Mouse (Mus musculus) CH12.LX (cell line): ENCODE measurements at regions not wholly inside any gene's neighbourhood (a gene's known extent, or its start where the extent isn't known, plus 50 kb on each side); places are given as distances from the start of the nearest gene placed in this dataset.

ENCODE experiments used
- DNase-seq: peaks from one replicate; pipeline ENCODE4 v3.0.0-alpha.2; 2013; ENCODE audit errors: extremely low read depth
- H3K27ac ChIP-seq: 2 replicates; pipeline ENCODE4 v1.5.1; 2012; ENCODE audit warnings: low read depth, mild to moderate bottlenecking, control low read depth, moderate library complexity; ENCODE audit not compliant: insufficient read depth
- H3K27me3 ChIP-seq: replicated peaks from 2 replicates; pipeline ENCODE3; 2012; ENCODE audit warnings: inconsistent platforms
- H3K36me3 ChIP-seq, 2 experiments: replicated peaks in 1 of 2; 2 replicates each; pipeline versions ENCODE3 to v1.6.1; 2012; ENCODE audit warnings: inconsistent platforms in 1 of 2, low read length in 1 of 2, mild to moderate bottlenecking in 1 of 2, mixed read lengths in 1 of 2, moderate library complexity in 1 of 2; ENCODE audit not compliant: control insufficient read depth in 1 of 2, insufficient read depth in 1 of 2
- H3K4me1 ChIP-seq, 2 experiments: 2 replicates each; pipeline ENCODE4 v1.6.1; 2012; ENCODE audit warnings: inconsistent platforms in 1 of 2, moderate library complexity in 1 of 2; ENCODE audit not compliant: insufficient read depth in 2 of 2, control insufficient read depth in 1 of 2
- H3K4me2 ChIP-seq: 2 replicates; pipeline ENCODE4 v1.6.1; 2012; ENCODE audit warnings: low read depth, mild to moderate bottlenecking, control low read depth; ENCODE audit not compliant: poor library complexity, insufficient read depth, severe bottlenecking
- H3K4me3 ChIP-seq, 3 experiments: fragments of 150-350 bp in 1 of 3; sonication (generic) in 1 of 3; replicated peaks in 1 of 3; 2 replicates each; pipeline versions ENCODE3 to v1.5.1; 2011 to 2012; ENCODE audit warnings: low read depth in 2 of 3, low read length in 2 of 3, mild to moderate bottlenecking in 2 of 3, moderate library complexity in 2 of 3, control low read depth in 1 of 3, improper control_type of control experiment in 1 of 3, inconsistent platforms in 1 of 3, mixed read lengths in 1 of 3; ENCODE audit not compliant: poor library complexity in 1 of 3
- H3K79me2 ChIP-seq: replicated peaks from 2 replicates; pipeline ENCODE4 v1.6.1; 2012; ENCODE audit warnings: mild to moderate bottlenecking, moderate library complexity; ENCODE audit not compliant: control insufficient read depth, poor library complexity, insufficient read depth, severe bottlenecking; ENCODE audit errors: extremely low read depth
- H3K9ac ChIP-seq: 2 replicates; pipeline ENCODE4 v1.6.1; 2012; ENCODE audit warnings: low read depth, mild to moderate bottlenecking, control low read depth, moderate library complexity; ENCODE audit not compliant: insufficient read depth
- H3K9me3 ChIP-seq: replicated peaks from 2 replicates; pipeline ENCODE3; 2012; ENCODE audit warnings: low read length, inconsistent platforms, mixed read lengths
- BHLHE40 ChIP-seq: IDR thresholded peaks from 2 replicates; pipeline ENCODE4 v1.6.1; 2011; ENCODE audit warnings: mild to moderate bottlenecking, low read depth, low read length, improper control_type of control experiment
- CTCF ChIP-seq, 2 experiments: IDR thresholded peaks in 1 of 2; conservative IDR thresholded peaks in 1 of 2; 2 replicates each; pipeline ENCODE4 v1.5.1; 2011 to 2012; ENCODE audit warnings: low read depth in 2 of 2, low read length in 2 of 2, improper control_type of control experiment in 1 of 2, inconsistent platforms in 1 of 2, mild to moderate bottlenecking in 1 of 2, moderate library complexity in 1 of 2
- ELF1 ChIP-seq: IDR thresholded peaks from 2 replicates; pipeline ENCODE4 v1.6.1; 2014; ENCODE audit warnings: low read depth, mild to moderate bottlenecking, inconsistent platforms, low read length, improper control_type of control experiment
- EP300 ChIP-seq: IDR thresholded peaks from 2 replicates; pipeline ENCODE4 v1.6.1; 2011; ENCODE audit warnings: low read length, improper control_type of control experiment
- ETS1 ChIP-seq: conservative IDR thresholded peaks from 2 replicates; pipeline ENCODE4 v1.6.1; 2012; ENCODE audit warnings: low read depth, mild to moderate bottlenecking, inconsistent platforms, low read length, improper control_type of control experiment, moderate library complexity
- IRF4 ChIP-seq: IDR thresholded peaks from 2 replicates; pipeline ENCODE4 v1.6.1; 2014; ENCODE audit warnings: low read depth, mild to moderate bottlenecking, inconsistent platforms, low read length, improper control_type of control experiment
- JUN ChIP-seq: IDR thresholded peaks from 2 replicates; pipeline ENCODE4 v1.6.1; 2011; ENCODE audit warnings: low read depth, mild to moderate bottlenecking, low read length, improper control_type of control experiment, moderate library complexity; ENCODE audit not compliant: insufficient read depth
- KAT2A ChIP-seq: IDR thresholded peaks from 2 replicates; pipeline ENCODE4 v1.6.1; 2012; ENCODE audit warnings: low read length, improper control_type of control experiment, inconsistent platforms; ENCODE audit not compliant: insufficient replicate concordance
- MAFK ChIP-seq: IDR thresholded peaks from 2 replicates; pipeline ENCODE4 v1.6.1; 2011; ENCODE audit warnings: low read length, improper control_type of control experiment; ENCODE audit not compliant: insufficient replicate concordance
- MAX ChIP-seq: IDR thresholded peaks from 2 replicates; pipeline ENCODE4 v1.6.1; 2011; ENCODE audit warnings: low read length, improper control_type of control experiment
- MAZ ChIP-seq: IDR thresholded peaks from 2 replicates; pipeline ENCODE4 v1.6.1; 2012; ENCODE audit warnings: low read depth, mild to moderate bottlenecking, inconsistent platforms, low read length, improper control_type of control experiment, moderate library complexity
- MEF2A ChIP-seq: IDR thresholded peaks from 2 replicates; pipeline ENCODE4 v1.6.1; 2014; ENCODE audit warnings: low read depth, mild to moderate bottlenecking, inconsistent platforms, low read length, improper control_type of control experiment, borderline replicate concordance
- PAX5 ChIP-seq: IDR thresholded peaks from 2 replicates; pipeline ENCODE4 v1.6.1; 2012; ENCODE audit warnings: low read length, inconsistent platforms, mixed read lengths
- POLR2AphosphoS2 ChIP-seq: IDR thresholded peaks from 2 replicates; pipeline ENCODE4 v1.6.1; 2011; ENCODE audit warnings: low read depth, low read length, improper control_type of control experiment
- RAD21 ChIP-seq: IDR thresholded peaks from 2 replicates; pipeline ENCODE4 v1.6.1; 2011; ENCODE audit warnings: low read depth, mild to moderate bottlenecking, low read length, improper control_type of control experiment, moderate library complexity
- RCOR1 ChIP-seq: conservative IDR thresholded peaks from 2 replicates; pipeline ENCODE4 v1.6.1; 2012; ENCODE audit warnings: low read depth, mild to moderate bottlenecking, inconsistent platforms, low read length, improper control_type of control experiment
- SIN3A ChIP-seq: IDR thresholded peaks from 2 replicates; pipeline ENCODE4 v1.6.1; 2012; ENCODE audit warnings: low read length, improper control_type of control experiment, inconsistent platforms
- TBP ChIP-seq: conservative IDR thresholded peaks from 2 replicates; pipeline ENCODE4 v1.6.1; 2011; ENCODE audit warnings: low read depth, low read length, improper control_type of control experiment
- TCF12 ChIP-seq: IDR thresholded peaks from 2 replicates; pipeline ENCODE4 v1.6.1; 2014; ENCODE audit warnings: low read depth, mild to moderate bottlenecking, inconsistent platforms, low read length, improper control_type of control experiment
- UBTF ChIP-seq: IDR thresholded peaks from 2 replicates; pipeline ENCODE4 v1.6.1; 2012; ENCODE audit warnings: low read depth, mild to moderate bottlenecking, inconsistent platforms, low read length, improper control_type of control experiment, moderate library complexity
- ZKSCAN1 ChIP-seq: IDR thresholded peaks from 2 replicates; pipeline ENCODE4 v1.6.1; 2012; ENCODE audit warnings: low read depth, inconsistent platforms, low read length, improper control_type of control experiment, borderline replicate concordance
- dilution Hi-C: fragments of 300-500 bp; cut with MboI; formaldehyde crosslinking; loops from 2 replicates; pipeline ENCODE4 v1.14.3; 2020; ENCODE audit warnings: low sequenced_read_pairs; ENCODE audit not compliant: extremely low pct_unique_long_range_greater_than_20kb, extremely low pct_ligation_motif_present
- in situ Hi-C: fragments of 300-500 bp; cut with MboI; formaldehyde crosslinking; loops from 3 replicates; pipeline ENCODE4 v1.14.3; 2019; ENCODE audit warnings: low sequenced_read_pairs, low pct_ligation_motif_present, low pct_unique_long_range_greater_than_20kb, mixed read lengths

GRCm38 (mm10) chrX:11722730-11723129 is 395.1 kb downstream of the H2al1j start:
- H3K4me3 ChIP-seq = no peak overlapping the region
- H3K9me3 ChIP-seq = no peaks in the 10 kb centered on the region
- H3K36me3 ChIP-seq = no peaks in the 10 kb centered on the region
- peaks cover 0 to 21% of the 10 kb centered on the region in 2 experiments; a peak in 2 of 4 replicates for H3K4me1 ChIP-seq
- H3K27ac ChIP-seq = no peak overlapping the region
- dilution Hi-C loops = no loop called here
- in situ Hi-C loops = no loop called here
- H3K27me3 ChIP-seq = no peaks in the 10 kb centered on the region
- H3K79me2 ChIP-seq = no peaks in the 10 kb centered on the region
- H3K9ac ChIP-seq = no peak overlapping the region
- no peak for DNase-seq
- TF ChIP-seq KAT2A = no peak
- no peak for TF ChIP-seq UBTF
- no peak for TF ChIP-seq JUN
- no peak for TF ChIP-seq MAFK
- TF ChIP-seq MAX = no peak
- no peak for TF ChIP-seq EP300
- TF ChIP-seq CTCF (conservative IDR thresholded peaks at IDR 0.05 in 1 of 2, IDR thresholded peaks at IDR 0.05 in 1 of 2; ENCODE audit: low read depth in 2 of 2, low read length in 2 of 2) = no peak
- TF ChIP-seq ZKSCAN1 = no peak
- no peak for TF ChIP-seq ETS1
- no peak for TF ChIP-seq BHLHE40
- TF ChIP-seq SIN3A = no peak
- no peak for TF ChIP-seq TBP
- no peak for TF ChIP-seq IRF4
- TF ChIP-seq ELF1 = no peak
- no peak for TF ChIP-seq MEF2A
- no peak for TF ChIP-seq MAZ
- TF ChIP-seq POLR2AphosphoS2 = no peak
- TF ChIP-seq RAD21 = no peak
- no peak for TF ChIP-seq TCF12
- no peak overlapping the region for H3K4me2 ChIP-seq

GRCm38 (mm10) chrX:11724718-11725117 is 397.1 kb downstream of the H2al1j start:
- Histone ChIP-seq H3K4me2 (no peak overlapping the region), H3K9ac (no peak overlapping the region), H3K9me3 (no peaks in the 10 kb centered on the region), H3K79me2 (no peaks in the 10 kb centered on the region), H3K4me1 (peaks cover 0 to 15% of the 10 kb centered on the region in 2 experiments; a peak in 2 of 4 replicates), H3K36me3 (no peaks in the 10 kb centered on the region), H3K27me3 (no peaks in the 10 kb centered on the region), H3K27ac (no peak overlapping the region), H3K4me3 (no peak overlapping the region)
- in situ Hi-C loops = loop anchor here (5.0 kb wide), 1 partner anchor 32 kb away; no protein-coding TSS in a partner anchor
- no peak for DNase-seq
- dilution Hi-C loops = no loop called here
- TF ChIP-seq MAFK = no peak
- no peak for TF ChIP-seq JUN
- TF ChIP-seq RCOR1 = no peak
- no peak for TF ChIP-seq PAX5
- TF ChIP-seq, all 38 proteins: peak for 0
